Mouse (Mus musculus) embryo, embryonic 11 days (tissue): Measurements from ENCODE around the gene Olfr460.
"Not testable (repeated sequence)": the region's sequence is repeated elsewhere in the genome, so short reads cannot be mapped to it uniquely, and the experiment has no call there.

Experiments
- DNase-seq: peaks from one replicate; pipeline ENCODE4 v3.0.0-alpha.2; 2015

Olfr460 gene

DNA sequence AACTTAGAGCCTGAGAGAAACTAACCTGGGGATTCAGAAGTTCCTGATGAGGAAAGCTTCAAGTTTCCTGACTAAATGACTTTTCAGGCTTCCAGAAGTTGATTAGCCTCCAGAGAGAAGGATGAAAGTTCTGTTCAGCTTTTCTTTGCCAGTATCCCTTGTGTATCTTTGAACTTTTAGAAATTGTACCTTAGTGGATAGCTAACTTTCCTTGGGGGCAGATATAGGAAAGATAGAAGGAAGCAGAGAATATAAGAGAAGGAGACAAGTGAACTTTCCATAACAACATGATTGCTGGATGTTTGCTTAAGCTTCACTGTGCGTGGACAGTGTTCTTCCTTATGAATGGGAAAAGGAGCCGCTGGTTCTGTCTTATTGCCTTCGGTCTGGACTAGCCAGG lies at the start of gene Olfr460:
Gene Olfr460, plus strand, starts transcription at position 301 of the 400 bp plus-strand sequence.
- no peak for DNase-seq

DNA sequence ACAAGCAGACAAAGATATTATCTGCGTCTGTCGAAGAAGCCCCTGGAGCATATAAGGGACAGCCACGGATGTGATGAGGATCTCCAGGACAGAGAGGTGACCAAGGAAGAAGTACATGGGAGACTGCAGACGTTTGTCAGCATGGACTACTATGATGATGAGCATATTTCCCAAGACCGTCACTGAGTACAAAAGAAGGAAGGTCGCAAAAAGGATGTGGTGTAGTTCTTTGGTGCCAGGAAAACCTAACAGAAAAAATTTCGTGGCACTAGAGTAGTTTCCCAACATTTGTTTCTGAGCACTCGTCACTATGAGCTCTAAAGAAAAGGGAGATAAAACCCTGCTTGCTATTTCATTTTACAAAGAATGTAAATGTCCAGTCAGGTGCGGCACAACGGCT lies 24.6 kb upstream of the Olfr460 start:
- no peak for DNase-seq

DNA sequence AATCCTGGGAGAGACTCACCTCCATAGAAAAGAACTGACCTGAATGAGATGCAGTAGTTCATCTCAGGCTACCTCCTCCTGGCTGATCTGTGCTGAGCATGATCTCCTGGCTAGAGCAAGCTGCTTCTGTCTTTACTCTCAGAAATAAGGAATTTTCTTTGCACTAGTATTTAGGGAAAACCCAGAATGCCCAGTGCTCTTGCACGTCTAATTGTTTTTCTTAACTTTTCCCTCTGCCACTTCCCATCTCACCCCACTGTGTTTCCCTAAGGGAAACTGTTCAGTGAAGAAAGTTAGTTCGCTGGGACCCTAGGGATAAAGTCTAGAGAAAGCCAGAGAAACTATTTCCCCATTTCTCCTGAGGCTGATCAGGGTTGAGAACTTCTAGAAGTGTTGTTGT lies 14.3 kb upstream of the Olfr460 start, which contains the start of gene Olfr461:
Gene Olfr461, minus strand, starts transcription at position 101 of the 400 bp plus-strand sequence.
- no peak for DNase-seq

DNA sequence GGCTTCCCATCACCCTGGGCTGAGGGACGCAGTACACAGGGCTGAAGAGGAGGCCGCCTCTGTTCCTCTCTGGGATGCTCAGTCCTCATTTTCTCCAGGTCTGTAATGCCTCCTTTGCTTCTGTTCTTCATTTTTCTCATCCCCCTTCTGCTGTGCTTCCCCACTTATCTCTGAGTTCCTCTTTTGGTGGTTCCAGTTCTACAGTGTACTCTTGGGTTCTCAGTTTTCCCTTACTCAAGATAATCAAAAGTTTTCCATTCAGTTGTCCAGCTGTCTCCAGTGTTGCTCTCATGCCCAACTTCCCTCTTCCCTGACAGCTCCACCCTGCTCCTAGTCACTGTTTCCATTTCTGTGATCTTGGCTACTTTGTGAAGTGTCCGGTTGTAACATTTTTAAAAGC lies 4.3 kb downstream of the Olfr460 start:
- no peak for DNase-seq

DNA sequence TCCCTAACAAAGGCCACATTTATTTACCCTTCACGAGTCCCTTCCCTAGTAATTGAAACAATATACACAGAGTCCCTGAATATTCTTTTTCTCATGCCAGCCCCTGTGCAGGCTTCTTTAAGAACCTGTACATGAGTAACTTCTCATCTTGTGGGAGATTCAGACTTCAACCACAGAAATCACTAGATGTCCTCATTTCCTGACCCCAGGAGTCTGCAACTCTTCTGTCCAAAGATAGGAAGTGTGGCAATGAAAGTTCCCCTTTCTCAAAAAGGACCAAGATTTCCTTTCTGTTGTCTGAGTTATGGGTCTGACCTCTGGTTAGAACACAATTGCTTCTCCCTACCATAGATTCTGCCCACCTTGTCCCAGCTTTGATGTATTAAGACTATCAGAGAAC lies 7.0 kb downstream of the Olfr460 start:
- DNase-seq = no peak

DNA sequence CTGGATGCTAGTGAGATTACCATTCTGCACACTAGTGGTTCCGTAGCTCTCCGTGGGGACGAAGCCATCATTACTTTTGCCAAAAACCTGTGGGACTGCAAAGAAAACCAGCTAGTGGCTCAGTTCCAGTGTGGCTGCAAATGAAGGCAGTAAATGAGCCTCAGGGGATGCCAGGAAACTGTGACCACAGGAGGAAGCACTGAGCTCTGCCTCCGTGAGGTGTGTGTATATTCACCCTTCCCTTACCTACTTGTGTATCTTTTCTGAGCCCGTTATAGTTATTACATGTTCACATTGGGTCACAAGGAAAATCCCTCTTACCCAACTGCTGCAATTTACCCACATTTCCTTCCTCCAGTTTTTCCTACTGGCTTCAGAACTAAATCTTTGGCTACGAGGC lies 15.0 kb downstream of the Olfr460 start:
- DNase-seq = no peak

DNA sequence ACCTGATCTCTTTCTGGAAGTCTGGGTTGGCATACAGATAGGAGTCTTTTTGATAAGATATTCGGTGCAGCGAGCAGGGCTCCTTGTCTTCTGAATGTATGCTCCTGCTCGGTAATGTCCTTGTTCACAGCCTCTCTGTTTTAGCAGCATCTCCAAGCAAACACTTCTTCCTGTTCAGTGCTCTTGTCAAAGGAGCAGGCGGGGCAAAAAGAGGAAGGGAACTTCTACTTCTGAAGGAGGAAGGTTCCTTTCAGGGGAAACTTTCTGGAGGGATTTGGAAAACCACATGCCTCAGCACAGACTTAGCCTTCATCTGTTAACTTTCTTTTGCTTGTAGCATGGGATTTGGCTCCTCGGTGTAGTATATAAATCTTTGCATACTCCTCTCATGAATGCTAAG lies 16.4 kb downstream of the Olfr460 start, which contains the start of gene Clec5a:
Gene Clec5a, minus strand, starts transcription at position 177 of the 400 bp plus-strand sequence.
- DNase-seq = no peak

DNA sequence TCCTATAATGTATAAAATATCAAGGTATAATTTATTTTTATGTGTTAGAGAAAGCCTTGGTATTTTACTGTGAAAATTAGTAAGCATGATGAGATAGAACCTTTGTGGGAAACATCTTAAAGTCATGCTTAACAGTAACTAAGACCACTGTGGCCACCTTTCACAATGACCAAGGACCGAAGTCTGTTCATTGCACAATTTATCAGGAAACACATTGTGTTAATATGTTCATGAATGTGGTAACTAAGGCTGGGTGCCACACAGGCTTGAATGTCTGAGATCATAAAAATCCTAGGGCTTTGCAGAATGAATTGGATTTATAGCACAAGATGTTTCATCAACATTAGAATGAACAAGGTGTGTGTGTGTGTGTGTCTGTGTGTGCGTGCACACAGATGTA lies 19.1 kb downstream of the Olfr460 start:
- DNase-seq = no peak

DNA sequence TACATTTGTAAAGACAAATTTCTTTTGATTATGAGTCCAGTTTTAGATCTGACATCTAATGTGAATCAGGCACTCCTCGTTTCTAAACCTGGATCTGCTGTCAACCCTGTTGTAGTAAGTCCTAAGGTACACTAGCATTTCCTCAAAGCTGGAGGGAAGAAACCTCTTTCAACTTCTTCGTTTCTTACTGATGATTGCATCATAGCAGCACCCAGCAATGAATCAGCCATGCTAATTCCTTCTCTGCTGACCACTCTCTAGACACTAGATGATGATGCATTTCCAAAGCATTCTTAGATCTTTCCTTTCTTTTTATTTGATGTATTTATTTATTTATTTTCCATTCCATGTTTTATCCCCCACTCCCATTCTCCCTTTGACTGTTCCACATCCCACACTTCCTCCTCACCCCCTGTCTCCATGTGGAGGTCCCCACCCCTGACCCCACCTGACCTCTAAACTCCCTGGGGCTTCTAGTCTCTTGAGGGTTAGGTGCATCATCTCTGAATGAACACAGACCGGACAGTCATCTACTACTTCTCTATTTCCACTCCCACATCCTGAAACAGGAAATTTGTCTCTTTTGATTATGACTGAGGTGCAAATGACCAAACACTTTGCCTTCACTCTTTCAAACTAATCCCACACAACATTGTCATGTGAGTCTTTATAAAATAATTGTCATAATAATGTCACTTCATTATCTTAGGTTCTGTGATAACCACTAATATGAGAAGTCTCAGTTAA lies 25.7 kb downstream of the Olfr460 start:
- no peak for DNase-seq

DNA sequence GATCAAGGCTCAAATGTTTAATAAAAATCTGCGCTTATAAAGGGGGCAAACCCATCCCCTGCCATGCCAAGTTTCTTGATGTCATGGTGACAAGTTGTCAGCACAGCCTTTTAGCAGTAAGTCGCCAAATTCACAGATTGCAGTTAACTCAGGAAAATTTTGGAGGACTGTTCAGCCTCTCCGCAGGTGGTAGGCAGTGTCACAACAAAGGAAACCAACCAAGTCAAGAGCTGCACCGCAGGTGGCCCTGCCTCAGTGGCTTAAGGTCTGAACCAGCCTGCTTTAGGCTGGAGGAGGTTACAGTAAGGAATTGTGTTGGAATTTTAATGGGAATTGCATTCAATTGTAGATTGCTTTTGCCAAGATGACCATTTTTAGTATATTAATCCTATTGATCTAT lies 29.3 kb downstream of the Olfr460 start:
- not testable (repeated sequence) for DNase-seq

DNA sequence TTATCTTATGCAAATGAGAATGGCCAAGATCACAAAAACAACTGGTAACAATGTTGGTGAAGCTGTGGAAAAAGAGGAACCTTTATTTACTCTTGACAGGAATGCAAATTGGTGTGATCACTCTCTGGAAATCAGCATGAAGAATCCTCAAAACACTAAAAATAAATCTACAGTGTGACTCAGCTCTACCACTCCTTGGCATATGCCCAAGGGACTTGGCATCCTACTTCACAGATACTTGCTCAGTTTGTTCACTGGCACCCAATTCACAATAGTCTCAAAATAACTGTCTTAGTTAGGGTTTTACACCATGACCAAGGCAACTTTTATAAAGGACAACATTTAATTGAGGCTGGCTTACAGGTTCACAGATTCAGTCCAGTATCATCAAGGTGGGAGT lies 38.1 kb downstream of the Olfr460 start:
- DNase-seq = no peak

DNA sequence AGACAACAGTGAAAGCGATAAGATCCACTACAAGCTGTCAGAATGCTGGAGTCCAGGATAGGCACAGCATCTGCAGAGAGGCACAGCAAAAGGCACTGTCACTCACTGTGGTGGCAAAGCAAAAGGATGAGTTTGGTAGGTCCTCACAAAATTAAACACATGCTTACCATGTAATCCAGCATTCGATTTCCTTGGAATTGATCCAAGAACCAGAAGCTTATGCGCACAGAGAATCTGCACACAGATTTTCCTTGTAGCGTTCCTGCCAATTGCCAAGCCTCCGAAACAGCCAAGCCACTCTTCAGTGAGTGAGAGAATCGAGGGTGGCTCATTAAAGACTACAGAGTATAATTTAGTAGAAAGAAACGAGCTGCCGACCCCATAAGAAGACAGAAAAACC lies 41.0 kb downstream of the Olfr460 start:
- DNase-seq = no peak

DNA sequence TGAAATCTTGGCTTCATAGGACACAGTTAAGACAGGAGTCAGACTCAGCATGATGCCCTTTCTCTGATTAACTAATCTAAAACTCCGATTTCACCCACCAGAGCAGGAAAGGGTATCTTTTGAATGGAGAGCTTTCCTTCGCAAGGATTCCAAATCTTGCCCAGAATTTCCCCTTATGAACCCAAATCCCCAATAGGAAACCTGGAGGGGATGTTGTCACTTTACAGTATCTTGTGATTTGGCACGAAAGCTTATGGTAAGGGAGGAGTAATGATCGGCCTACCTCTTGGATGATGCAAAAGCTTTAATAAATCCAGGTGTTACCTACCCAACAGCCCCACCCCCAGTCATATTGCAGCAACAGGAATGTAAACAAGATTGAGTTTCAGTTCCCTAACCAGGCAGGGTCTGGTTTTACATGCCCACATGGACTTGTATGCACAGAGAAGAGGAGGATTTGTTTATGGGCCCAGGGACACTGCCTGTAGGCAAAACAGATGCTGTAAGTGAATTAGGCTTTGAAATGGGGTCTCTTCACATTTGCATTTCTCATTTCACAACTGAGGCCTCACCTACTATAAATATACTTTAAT lies 44.1 kb downstream of the Olfr460 start, which contains the start of gene Tas2r138:
Gene Tas2r138, minus strand, starts transcription at position 51 of the 593 bp plus-strand sequence.
- no peak for DNase-seq

DNA sequence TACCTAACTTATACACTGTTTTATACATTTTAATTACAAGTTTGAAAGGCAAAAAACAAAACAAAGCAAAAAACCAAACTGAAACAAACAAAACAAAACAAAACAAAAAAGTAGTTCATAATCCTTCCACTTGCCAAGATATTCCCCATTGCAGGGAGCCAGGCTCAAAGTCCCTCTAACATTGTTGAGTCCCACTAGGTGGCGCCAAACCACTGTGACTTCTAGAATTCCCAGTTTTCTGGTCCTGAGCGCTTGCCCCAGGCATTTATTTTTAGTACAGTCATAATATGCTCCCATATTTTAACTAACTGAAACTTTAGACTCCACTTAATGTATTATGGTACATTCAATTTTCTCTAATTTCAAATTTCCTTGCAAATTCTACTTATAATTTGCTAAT lies 48.7 kb downstream of the Olfr460 start:
- DNase-seq = peak; percentile 86
